Mouse (Mus musculus) forebrain, embryonic 13.5 days (tissue): ENCODE measurements around the gene 4931409K22Rik. TPM values are rescaled to one million over a fixed set of nuclear protein-coding genes. Genes with fewer than 3 reads are reported as not detected.

Experiments used
- ATAC-seq: fragments of 200-750 bp; cut with Nextera tagmentation; 2 replicates; pipeline ENCODE4 v1.8.0; 2017
- H3K27ac ChIP-seq: fragments of 300-500 bp; sonication (generic); 2 replicates; pipeline ENCODE4 v1.5.1; 2015; ENCODE audit warnings: inconsistent platforms, mild to moderate bottlenecking, moderate library complexity
- H3K27me3 ChIP-seq: fragments of 300-500 bp; sonication (generic); 2 replicates; pipeline ENCODE4 v1.6.1; 2015; ENCODE audit warnings: mild to moderate bottlenecking, inconsistent platforms
- H3K36me3 ChIP-seq: fragments of 300-500 bp; sonication (generic); 2 replicates; pipeline ENCODE4 v1.6.1; 2015; ENCODE audit warnings: mild to moderate bottlenecking, inconsistent platforms; ENCODE audit not compliant: poor library complexity, severe bottlenecking
- H3K4me1 ChIP-seq: fragments of 300-500 bp; sonication (generic); 2 replicates; pipeline ENCODE4 v1.6.1; 2015; ENCODE audit warnings: inconsistent platforms
- H3K4me2 ChIP-seq: fragments of 300-500 bp; sonication (generic); 2 replicates; pipeline ENCODE4 v1.6.1; 2015; ENCODE audit warnings: inconsistent platforms, mild to moderate bottlenecking, moderate library complexity
- H3K4me3 ChIP-seq: fragments of 300-500 bp; sonication (generic); 2 replicates; pipeline ENCODE4 v1.5.1; 2015; ENCODE audit warnings: mild to moderate bottlenecking, inconsistent platforms
- H3K9ac ChIP-seq: fragments of 300-500 bp; sonication (generic); 2 replicates; pipeline ENCODE4 v1.6.1; 2015; ENCODE audit warnings: mild to moderate bottlenecking, inconsistent platforms
- H3K9me3 ChIP-seq: fragments of 300-500 bp; sonication (generic); replicated peaks from 2 replicates; pipeline ENCODE4 v1.6.1; 2016; ENCODE audit warnings: inconsistent platforms
- WGBS: fragments of 180-500 bp; shearing (Covaris S2); methylation state at CpG from one replicate; pipeline ENCODE4 v1.1.7; 2015; 5-methylcytosine and 5-hydroxymethylcytosine counted together
- polyA plus RNA-seq: library from polyadenylated mRNA; unstranded; fragments of >200 nt; fragmentation: Nextera tagmentation; extraction: Ambion mirVana; gene quantifications from 2 replicates; pipeline ENCODE4 v1.2.1, GENCODE M21; 2015

Gene 4931409K22Rik
- polyA plus RNA-seq, 1 experiment from 2014 or later = 0.62 TPM

DNA sequence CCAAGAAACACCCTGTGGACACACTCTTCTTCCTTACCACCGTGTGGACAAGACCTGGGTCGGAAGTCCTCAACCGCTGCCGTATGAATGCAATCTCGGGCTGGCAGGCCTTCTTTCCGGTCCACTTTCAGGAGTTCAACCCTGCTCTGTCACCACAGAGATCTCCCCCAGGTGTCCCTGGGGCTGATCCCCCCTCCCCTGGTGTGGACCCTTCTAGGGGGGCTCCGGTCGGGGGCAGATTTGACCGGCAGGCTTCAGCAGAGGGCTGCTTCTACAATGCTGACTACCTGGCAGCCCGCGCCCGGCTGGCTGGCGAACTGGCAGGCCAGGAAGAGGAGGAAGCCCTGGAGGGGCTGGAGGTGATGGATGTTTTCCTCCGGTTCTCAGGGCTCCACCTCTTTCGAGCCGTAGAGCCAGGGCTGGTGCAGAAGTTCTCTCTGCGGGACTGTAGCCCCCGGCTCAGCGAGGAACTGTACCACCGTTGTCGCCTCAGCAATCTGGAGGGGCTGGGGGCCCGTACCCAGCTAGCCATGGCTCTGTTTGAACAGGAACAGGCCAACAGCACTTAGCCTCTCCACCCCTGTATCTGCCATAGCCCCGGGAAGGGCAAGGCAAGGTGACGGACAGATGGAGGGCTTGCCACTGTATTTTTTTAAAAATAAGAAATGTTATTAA is 35.3 kb upstream of the 4931409K22Rik start:
- Histone ChIP-seq H3K27ac (0 out of 2 replicates have a peak overlapping the region, but pooled peaks have one; percentile 31), H3K36me3 (peaks cover 75% of the 10 kb centered on the region), H3K4me3 (no peak overlapping the region), H3K9ac (0 out of 2 replicates have a peak overlapping the region, but pooled peaks have one; percentile 12), H3K9me3 (no peaks in the 10 kb centered on the region), H3K4me2 (no peak overlapping the region), H3K27me3 (no peaks in the 10 kb centered on the region), H3K4me1 (peaks cover 66% of the 10 kb centered on the region)
- WGBS = 68% methylated on average over 24 of the region's 24 CpGs
- ATAC-seq = no peak

DNA sequence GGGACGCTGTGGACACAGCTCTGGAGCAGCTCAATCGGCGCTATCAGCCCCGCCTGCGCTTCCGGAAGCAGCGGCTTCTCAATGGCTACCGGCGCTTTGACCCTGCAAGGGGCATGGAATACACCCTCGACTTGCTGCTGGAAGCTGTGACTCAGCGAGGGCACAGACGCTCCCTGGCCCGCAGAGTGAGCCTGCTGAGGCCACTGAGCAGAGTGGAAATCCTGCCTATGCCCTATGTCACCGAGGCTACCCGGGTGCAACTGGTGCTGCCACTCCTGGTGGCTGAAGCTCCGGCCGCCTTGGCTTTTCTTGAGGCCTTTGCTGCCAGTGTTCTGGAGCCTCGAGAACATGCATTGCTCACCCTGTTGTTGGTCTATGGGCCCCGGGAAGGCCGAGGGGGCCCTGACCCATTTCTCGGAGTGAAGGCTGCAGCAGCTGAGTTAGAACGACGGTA is 34.7 kb upstream of the 4931409K22Rik start:
- no peak for ATAC-seq
- 34% methylated on average over 23 of the region's 23 CpGs for WGBS
- H3K36me3 ChIP-seq = peaks cover 75% of the 10 kb centered on the region
- H3K27ac ChIP-seq = no peak overlapping the region
- H3K4me1 ChIP-seq = peaks cover 60% of the 10 kb centered on the region
- H3K9me3 ChIP-seq = no peaks in the 10 kb centered on the region
- 0 out of 2 replicates have a peak overlapping the region, but pooled peaks have one; percentile 12 for H3K9ac ChIP-seq
- H3K4me2 ChIP-seq = 0 out of 2 replicates have a peak overlapping the region, but pooled peaks have one; percentile 4
- H3K4me3 ChIP-seq = no peak overlapping the region
- no peaks in the 10 kb centered on the region for H3K27me3 ChIP-seq

DNA sequence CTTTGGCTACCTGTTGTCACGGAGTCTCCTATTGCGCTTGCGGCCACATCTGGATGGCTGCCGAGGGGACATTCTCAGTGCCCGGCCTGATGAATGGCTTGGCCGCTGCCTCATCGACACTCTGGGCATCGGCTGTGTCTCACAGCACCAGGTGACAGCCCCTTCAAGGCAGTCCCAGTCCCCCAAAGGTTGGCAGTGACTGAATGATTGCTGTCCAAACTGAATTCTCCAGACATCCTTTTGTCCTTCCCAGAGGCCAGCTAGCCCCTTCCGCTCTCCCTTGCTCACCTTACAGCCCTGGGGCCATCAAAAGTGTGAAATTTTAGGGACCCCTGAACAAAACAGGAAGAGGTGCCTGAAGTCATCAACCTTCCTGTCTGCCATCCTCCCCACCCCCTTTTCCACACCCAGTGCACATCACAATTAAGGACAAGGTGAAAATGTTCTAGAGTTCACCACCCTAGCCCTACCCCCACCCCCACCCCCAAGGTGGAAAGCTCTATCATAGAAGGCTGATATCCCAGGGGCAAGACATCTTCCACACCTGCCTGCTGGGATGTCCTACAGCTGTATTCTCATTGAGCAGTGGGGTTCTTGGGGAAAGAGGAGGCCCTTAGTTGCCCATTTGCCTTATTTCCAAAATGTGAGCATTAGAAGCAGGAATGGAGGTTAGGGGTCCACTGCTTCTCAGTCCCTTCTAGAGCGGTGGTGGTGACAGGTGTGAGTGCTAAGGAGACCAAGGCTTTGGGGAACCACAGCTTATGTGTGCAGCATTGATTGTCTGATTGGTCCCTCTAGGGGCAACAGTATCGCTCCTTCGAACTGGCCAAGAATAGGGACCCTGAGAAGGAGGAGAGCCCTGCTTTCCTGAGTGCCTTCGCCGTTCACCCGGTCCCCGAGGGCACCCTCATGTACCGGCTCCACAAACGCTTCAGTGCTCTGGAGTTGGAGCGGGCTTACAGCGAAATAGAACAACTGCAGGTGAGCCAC is 33.2 kb upstream of the 4931409K22Rik start:
- peaks cover 65% of the 10 kb centered on the region for H3K36me3 ChIP-seq

DNA sequence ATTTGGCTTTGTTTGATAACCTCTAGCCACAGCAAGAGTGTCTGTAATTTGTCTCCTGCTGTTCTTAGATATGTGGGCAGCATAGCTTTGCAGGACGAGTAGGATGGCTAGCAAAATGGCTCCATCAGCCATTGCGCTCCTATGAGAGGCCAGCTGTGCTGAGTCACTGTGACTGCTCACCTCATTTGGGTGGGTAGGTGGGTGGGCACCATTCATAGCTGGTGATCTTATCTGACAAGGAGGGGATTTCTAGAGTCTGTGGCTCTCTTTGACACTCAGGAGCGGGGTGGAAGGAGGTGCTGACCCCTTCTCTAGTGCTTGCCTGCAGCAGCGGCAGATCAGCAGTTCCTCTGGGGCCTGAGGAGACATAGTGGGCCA is 30.6 kb upstream of the 4931409K22Rik start:
- WGBS = 27% methylated on average over 4 of the region's 4 CpGs
- Histone ChIP-seq H3K27me3 (peaks cover 3% of the 10 kb centered on the region; the same call in 1 of the 2 replicates), H3K4me3 (peak overlapping the region; percentile 83), H3K36me3 (peaks cover 39% of the 10 kb centered on the region), H3K9ac (peak overlapping the region; percentile 89), H3K4me1 (peaks cover 40% of the 10 kb centered on the region), H3K4me2 (peak overlapping the region; percentile 96), H3K9me3 (no peaks in the 10 kb centered on the region), H3K27ac (peak overlapping the region; percentile 78)
- ATAC-seq = peak; percentile 25; the same call in 1 of the 2 replicates

More for the DNA sequence above, 33.2 kb upstream of the 4931409K22Rik start:
- H3K27ac ChIP-seq = no peak overlapping the region
- no peak overlapping the region for H3K9ac ChIP-seq
- no peak for ATAC-seq
- peaks cover 50% of the 10 kb centered on the region for H3K4me1 ChIP-seq
- WGBS = 93% methylated on average over 20 of the region's 20 CpGs
- no peaks in the 10 kb centered on the region for H3K9me3 ChIP-seq
- H3K4me2 ChIP-seq = no peak overlapping the region
- H3K27me3 ChIP-seq = peaks cover 3% of the 10 kb centered on the region; the same call in 1 of the 2 replicates
- no peak overlapping the region for H3K4me3 ChIP-seq

DNA sequence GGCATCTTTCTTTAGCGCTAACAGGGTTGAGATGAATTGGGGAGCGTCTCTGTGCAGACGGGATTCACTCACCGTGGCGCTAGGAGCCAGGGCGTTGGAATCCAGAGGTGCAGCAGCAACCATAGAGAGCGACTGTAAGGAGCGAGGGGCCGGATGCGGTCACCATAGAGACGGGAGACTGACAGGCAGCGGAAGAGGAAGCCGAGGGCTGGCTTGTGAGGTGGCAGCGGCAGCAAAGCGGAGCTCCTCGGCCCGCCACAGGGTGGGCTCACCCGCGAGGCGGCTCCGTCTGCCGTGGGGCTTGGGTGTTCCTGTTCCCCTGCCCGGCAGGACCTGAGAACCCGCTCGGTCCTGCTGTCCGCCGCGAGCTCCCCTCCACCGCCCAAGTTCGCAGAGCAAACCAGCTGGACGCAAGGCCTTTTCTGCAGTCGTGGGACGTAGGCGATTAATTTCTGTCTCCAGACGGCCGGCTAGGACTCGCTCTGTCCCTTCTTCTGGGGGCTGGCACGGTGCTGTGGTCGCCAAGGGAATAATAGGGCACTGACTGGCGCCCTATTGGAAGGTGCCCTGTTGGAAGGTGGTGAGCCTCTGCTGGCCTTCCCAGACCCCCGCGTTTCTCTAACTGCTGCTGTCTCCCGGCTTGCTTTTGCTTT is 30.1 kb upstream of the 4931409K22Rik start, which contains the start of gene Chpf2:
Gene Chpf2, plus strand, starts transcription at position 195 of the 653 bp plus-strand sequence.
- Histone ChIP-seq H3K4me1 (peaks cover 35% of the 10 kb centered on the region), H3K36me3 (peaks cover 34% of the 10 kb centered on the region), H3K9ac (peak within 1 kb of the TSS; percentile 89), H3K27me3 (peaks cover 3% of the 10 kb centered on the region; the same call in 1 of the 2 replicates), H3K4me2 (peak within 1 kb of the TSS; percentile 96), H3K9me3 (no peaks in the 10 kb centered on the region), H3K4me3 (peak within 1 kb of the TSS; percentile 83), H3K27ac (peak within 1 kb of the TSS; percentile 78)
- under 1% methylated on average over 43 of the region's 43 CpGs for WGBS
- peak; percentile 94 for ATAC-seq

DNA sequence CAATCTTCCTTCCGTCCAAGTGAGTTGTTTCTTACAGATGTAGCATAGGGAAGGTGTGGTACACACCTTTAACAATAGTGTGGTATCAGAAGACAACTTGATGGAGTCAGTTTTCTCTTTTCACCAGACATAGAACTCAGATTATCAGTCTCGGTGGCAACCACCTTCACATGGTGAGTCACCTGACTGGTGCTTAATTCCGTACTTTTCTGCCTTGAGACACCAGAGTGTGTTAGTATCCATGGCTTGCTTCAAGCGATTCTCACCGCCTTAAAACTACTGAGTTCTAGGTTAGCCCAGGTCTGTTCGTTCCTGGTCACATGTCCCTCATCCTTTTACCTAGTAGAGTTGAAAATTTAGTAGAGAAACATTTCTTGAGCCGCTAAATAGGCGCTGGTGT is 29.5 kb upstream of the 4931409K22Rik start:
- Histone ChIP-seq H3K27me3 (peaks cover 3% of the 10 kb centered on the region; the same call in 1 of the 2 replicates), H3K4me3 (peak overlapping the region; percentile 83), H3K27ac (peak overlapping the region; percentile 78; the same call in 1 of the 2 replicates), H3K4me1 (peaks cover 29% of the 10 kb centered on the region), H3K4me2 (peak overlapping the region; percentile 96), H3K9me3 (no peaks in the 10 kb centered on the region), H3K9ac (peak overlapping the region; percentile 89), H3K36me3 (peaks cover 28% of the 10 kb centered on the region)
- ATAC-seq = peak; percentile 50
- 9% methylated on average over 8 of the region's 8 CpGs for WGBS

DNA sequence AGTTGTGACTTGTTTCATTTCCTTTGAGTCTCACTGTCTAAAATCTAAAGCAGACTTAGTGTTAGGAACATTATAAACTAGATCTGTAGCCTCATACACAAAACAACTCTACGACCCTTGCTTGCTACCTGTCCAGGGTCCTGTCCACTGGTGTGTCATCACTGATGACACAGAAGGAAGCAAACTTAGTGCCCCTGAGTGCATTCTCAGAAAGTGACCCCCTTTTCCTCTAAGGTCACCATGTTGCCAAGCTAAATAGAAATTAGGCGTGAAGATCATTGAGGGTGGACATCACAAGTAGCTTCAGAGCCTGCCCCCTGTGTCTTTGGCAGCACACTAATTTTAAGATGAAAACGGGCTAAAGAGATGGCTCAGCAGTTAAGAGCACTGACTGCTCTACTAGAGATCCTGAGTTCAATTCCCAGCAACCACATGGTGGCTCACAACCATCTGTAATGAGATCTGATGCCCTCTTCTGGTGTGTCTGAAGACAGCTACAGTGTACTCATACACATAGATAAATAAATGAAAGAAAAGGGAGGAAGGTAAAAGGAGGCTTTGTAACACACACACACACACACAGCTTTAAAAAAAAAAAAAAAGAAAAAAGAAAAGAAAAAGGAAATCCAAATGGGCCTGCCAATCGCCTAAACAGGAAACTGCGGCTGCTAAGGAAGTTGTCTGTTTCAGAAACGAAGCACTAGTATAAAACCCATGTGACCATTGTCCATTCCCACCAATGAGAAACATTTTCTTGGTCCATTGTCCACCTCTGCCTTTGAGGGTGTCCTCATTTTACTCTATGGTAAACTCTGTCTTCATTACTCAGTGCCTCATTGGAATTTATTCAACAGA is 21.7 kb upstream of the 4931409K22Rik start:
- peak overlapping the region; percentile 57; the same call in 1 of the 2 replicates for H3K27ac ChIP-seq
- 80% methylated on average over 6 of the region's 6 CpGs for WGBS
- no peaks in the 10 kb centered on the region for H3K27me3 ChIP-seq
- peaks cover 22% of the 10 kb centered on the region for H3K4me1 ChIP-seq
- H3K9me3 ChIP-seq = no peaks in the 10 kb centered on the region
- no peak for ATAC-seq
- peak overlapping the region; percentile 63 for H3K9ac ChIP-seq
- H3K4me3 ChIP-seq = peak overlapping the region; percentile 83
- peaks cover 20% of the 10 kb centered on the region for H3K36me3 ChIP-seq
- H3K4me2 ChIP-seq = peak overlapping the region; percentile 91

DNA sequence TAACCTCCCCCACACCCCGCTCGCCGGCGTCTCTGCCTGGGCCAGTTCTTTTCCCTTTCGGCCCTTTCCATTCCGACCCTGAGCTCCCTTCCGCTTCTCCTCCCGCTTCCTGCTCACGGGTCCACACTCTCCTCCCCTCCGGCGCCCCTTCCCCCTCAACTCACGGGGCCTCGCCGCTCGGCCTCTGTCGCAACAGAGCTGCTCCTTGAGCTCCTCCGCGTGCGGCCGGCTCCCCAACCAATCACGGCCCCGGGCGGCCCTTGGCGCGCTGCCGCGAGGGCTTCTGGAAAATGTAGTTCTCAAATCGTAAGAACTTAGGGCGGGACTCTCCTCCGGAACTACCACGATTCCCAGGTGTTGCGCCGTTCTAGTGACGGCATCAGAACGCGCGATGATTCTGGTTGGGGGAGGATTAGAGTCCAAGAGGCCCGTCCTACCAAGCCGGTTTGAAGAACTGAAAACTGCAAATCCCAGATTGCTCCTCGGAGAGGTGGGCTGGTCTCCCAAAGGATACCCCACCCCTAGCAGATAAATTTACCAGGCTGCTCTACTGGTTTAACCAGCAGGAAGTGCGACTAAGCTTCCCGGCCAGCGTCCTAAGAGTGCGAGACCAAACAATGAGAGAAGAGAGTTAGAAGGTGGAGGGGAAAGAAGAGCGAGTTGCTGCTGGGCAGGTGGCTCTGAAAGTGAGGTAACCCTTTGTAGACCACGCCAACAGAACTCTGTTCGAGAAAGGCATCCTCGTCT is 20.7 kb upstream of the 4931409K22Rik start, which contains the start of gene Abcf2:
Gene Abcf2, minus strand, starts transcription at position 285 of the 747 bp plus-strand sequence.
- H3K9ac ChIP-seq = peak within 1 kb of the TSS; percentile 82
- H3K27me3 ChIP-seq = no peaks in the 10 kb centered on the region
- H3K4me3 ChIP-seq = peak within 1 kb of the TSS; percentile 83
- H3K27ac ChIP-seq = peak within 1 kb of the TSS; percentile 57
- peak within 1 kb of the TSS; percentile 91 for H3K4me2 ChIP-seq
- H3K36me3 ChIP-seq = peaks cover 30% of the 10 kb centered on the region
- ATAC-seq = peak; percentile 97
- H3K9me3 ChIP-seq = no peaks in the 10 kb centered on the region
- WGBS = 1% methylated on average over 48 of the region's 48 CpGs
- peaks cover 22% of the 10 kb centered on the region for H3K4me1 ChIP-seq

DNA sequence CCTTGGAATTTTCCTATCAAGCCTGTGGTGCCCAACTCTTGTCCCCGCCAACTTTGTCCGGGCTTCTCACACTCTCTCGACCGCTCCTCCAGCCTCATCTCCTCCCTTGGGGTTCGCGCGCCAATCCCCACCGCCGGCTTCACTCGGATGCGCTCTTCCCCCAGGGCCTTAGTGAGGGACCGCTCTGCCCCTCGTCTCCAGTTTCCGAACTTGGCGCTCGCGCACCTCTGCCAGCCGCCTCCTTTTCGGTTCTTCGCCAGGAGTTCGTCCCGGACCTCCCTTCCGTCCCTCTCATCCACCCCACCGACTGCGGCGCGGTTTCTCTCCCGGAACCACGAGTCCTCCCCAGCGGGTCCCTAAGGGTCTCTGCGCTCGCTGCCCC is 20.2 kb upstream of the 4931409K22Rik start:
- Histone ChIP-seq H3K4me1 (peaks cover 22% of the 10 kb centered on the region), H3K27me3 (no peaks in the 10 kb centered on the region), H3K9me3 (no peaks in the 10 kb centered on the region), H3K36me3 (peaks cover 36% of the 10 kb centered on the region), H3K9ac (peak overlapping the region; percentile 82), H3K4me2 (peak overlapping the region; percentile 91), H3K4me3 (peak overlapping the region; percentile 83), H3K27ac (peak overlapping the region; percentile 51)
- WGBS = 0% methylated on average over 32 of the region's 32 CpGs
- no peak; the same call in none of the 2 replicates for ATAC-seq

DNA sequence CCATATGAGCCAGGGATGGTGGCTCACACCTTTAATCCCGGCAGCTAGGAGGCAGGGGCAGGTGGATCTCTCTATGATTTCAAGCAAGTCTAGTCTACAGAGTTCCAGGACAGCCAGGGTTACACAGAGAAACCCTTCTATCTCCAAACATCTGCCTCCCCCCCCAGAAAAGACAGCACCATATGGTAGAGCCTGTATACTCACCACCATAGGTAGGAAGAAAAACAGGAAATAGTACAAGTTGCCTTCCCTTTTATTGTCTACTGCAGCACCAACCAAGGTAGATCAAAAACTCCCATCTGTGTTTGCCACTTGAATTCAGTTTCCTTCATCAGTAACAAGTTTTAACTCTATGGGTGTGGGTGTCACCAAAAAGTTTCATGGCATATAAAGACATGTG is 19.3 kb upstream of the 4931409K22Rik start:
- H3K9me3 ChIP-seq = no peaks in the 10 kb centered on the region
- H3K4me1 ChIP-seq = peaks cover 22% of the 10 kb centered on the region
- peak overlapping the region; percentile 91 for H3K4me2 ChIP-seq
- WGBS = 84% methylated on average over 1 of the region's 1 CpGs
- peak overlapping the region; percentile 82; the same call in 1 of the 2 replicates for H3K9ac ChIP-seq
- H3K4me3 ChIP-seq = peak overlapping the region; percentile 83
- no peaks in the 10 kb centered on the region for H3K27me3 ChIP-seq
- H3K36me3 ChIP-seq = peaks cover 44% of the 10 kb centered on the region
- H3K27ac ChIP-seq = no peak overlapping the region
- ATAC-seq = no peak
